Mouse (Mus musculus): Measurements from ENCODE around the gene Scube1.

The Scube1 gene

DNA sequence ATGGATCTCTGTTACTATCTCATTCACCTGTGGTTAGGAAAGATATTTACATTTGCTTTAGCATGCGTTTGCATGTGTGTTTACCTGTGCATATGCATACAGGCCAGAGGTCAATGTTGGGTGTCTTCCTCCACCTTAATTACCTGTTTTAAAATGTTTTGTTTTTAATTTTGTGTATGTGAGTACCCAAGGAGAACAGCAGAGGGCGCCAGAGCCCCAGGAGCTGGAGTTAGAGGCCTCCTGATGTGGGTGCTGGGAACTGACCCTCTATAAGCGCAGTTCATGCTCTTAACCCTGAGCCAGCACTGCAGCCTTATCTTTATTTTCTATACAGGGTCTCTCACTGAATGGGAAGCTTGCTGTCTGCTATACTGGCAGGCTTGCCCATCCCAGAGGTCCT lies 95.1 kb downstream of the Scube1 start:
- in situ Hi-C loops (cut with MboI; ENCODE audit: low pct_unique_long_range_greater_than_20kb in 1 of 2, low sequenced_read_pairs in 2 of 2, unreplicated experiment in 1 of 2) = loop anchor here in 1 of 2 experiments (10.0 kb wide), 2 partner anchors 95 to 125 kb away; partner anchors contain the start of gene Scube1

DNA sequence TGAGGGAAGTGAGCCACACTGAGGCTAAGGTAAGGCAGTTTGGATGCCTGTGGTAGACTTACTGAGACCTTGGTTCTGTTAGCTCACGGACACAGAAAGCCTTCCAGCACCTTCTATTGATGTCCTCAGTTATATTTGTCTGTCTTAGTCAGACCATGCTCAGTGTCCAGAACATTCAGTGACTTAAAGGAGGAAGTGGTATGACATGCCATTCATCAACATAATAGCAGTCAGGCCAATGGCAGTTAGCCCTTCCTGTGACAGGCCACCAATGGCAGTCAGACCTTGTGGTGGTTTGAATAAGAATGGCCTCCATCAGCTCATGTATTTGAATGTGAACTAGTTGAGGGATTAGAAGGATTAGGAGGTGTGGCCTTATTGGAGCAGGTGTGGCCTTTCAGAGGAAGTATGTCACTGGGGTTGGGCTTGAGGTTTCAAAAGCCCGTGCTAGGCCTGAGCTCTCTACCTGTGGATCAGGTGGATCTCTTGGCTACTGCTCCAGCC lies 98.6 kb downstream of the Scube1 start:
- in situ Hi-C loops (cut with MboI; ENCODE audit: low pct_unique_long_range_greater_than_20kb in 1 of 2, low sequenced_read_pairs in 2 of 2, unreplicated experiment in 1 of 2) = no loop called here

GRCm38 (mm10) chr15:83615245-83615644 lies 109.6 kb downstream of the Scube1 start:
- in situ Hi-C loops (cut with MboI; ENCODE audit: low pct_unique_long_range_greater_than_20kb in 1 of 2, low sequenced_read_pairs in 2 of 2, unreplicated experiment in 1 of 2) = no loop called here

DNA sequence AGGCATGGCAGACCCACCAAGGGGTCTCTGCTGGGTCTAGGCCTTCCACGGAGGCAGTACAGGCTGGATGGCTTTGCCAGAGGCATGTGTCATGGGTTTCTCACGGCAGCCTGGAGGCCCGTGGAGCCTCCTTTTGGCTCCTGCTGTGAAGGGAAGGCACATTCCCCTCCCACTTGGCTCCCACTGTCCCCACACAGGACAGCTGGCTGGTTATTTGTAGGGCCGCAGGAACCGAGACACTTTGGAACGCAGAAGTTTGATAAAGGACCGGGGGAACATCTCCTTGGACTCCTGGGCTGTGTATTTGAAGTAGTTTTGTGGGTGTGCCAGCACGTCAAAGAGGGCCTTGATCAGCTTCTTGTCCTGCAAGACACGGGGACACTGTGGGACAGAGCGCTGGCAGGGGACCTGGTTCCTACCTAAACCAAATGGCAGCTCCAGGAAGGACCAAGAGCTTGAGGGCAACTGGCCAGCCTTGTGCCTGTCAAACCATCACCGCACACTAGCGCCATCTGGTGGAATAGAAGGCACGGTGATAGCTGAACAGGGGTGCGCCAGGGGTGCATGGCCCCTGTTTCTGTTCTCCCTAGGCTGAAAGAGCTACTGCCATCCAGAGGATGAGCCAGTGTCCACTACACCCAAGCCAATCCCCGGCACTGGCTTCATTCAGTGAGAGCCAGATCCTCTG lies 117.6 kb downstream of the Scube1 start:
- in situ Hi-C loops (cut with MboI; ENCODE audit: low pct_unique_long_range_greater_than_20kb in 1 of 2, low sequenced_read_pairs in 2 of 2, unreplicated experiment in 1 of 2) = no loop called here

DNA sequence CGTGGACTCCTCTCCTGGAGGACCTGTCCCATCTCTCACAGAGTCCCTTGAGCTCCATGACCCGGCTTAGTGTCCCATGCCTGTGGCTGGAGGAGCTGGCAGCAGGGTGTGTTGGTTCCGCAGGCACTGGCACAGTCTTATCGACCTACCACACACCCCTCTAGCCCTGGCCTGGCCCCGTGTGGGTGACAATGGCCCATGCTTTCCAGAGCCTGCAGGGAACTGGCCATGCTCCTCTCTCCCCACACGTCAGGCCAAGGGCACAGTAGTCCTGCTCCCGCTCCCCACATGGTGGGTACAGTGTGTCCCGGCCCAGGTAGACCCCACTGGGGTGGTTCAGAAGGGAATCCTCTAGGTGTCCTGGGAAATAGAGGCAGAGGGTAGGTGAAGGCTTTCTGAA lies 118.1 kb downstream of the Scube1 start:
- in situ Hi-C loops (cut with MboI; ENCODE audit: low pct_unique_long_range_greater_than_20kb in 1 of 2, low sequenced_read_pairs in 2 of 2, unreplicated experiment in 1 of 2) = no loop called here

- in situ Hi-C loops (cut with MboI; ENCODE audit: low pct_unique_long_range_greater_than_20kb in 1 of 2, low sequenced_read_pairs in 2 of 2, unreplicated experiment in 1 of 2) = no loop called here
Measured at GRCm38 (mm10) chr15:83606216-83606615, 118.6 kb downstream of the Scube1 start.

GRCm38 (mm10) chr15:83603426-83603825 lies 121.4 kb downstream of the Scube1 start:
- in situ Hi-C loops (cut with MboI; ENCODE audit: low pct_unique_long_range_greater_than_20kb in 1 of 2, low sequenced_read_pairs in 2 of 2, unreplicated experiment in 1 of 2) = no loop called here

DNA sequence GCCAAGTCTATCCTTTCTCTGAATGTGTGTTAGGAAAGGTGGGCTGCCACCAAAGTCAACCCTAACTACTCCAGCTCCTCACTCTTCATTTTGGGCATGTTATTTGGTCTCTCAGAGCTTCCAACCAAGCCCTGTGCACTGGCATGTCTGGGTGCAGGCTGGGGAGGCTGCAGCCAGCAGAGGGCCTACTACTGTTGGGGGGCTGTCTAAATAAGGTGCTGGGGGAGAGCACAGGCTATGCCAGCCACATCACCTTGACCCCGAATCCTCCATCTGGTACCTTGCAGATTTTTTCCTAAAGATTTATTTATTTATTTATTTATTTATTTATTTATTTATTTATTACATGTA lies 121.8 kb downstream of the Scube1 start:
- in situ Hi-C loops (cut with MboI; ENCODE audit: low pct_unique_long_range_greater_than_20kb in 1 of 2, low sequenced_read_pairs in 2 of 2, unreplicated experiment in 1 of 2) = no loop called here

DNA sequence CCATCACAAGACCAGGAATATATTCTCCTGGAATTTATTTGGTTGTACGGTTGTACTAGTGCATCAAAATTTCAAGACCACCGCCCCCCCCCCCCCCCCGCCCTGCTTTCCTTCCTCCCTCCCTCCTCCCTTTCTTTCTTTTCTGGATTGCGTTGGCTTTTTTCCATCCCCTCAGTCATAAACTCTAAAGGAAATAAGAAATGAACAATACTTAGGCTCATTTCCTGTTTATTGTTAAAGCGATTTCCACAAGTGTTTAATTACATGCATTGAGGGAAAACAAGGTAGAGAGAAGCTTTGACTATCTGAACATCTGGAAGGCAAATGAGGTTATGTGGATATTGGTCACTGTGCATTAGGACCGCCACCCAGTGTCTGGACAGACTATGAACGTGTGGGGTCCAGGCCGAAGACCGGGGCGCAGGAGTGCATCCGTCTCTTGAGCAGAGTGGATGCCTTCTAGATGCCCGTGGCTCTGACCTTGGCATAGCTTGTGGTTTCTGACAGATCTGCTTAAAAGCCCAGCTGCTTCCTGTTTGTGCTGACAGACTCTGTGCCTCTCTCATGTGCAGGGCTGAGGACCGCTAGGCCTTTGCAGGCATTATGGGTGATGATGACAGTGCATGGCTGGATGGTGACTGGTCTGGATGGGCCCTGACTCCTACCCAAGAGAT lies 122.3 kb downstream of the Scube1 start:
- in situ Hi-C loops (cut with MboI; ENCODE audit: low pct_unique_long_range_greater_than_20kb in 1 of 2, low sequenced_read_pairs in 2 of 2, unreplicated experiment in 1 of 2) = no loop called here

- in situ Hi-C loops (cut with MboI; ENCODE audit: low pct_unique_long_range_greater_than_20kb in 1 of 2, low sequenced_read_pairs in 2 of 2, unreplicated experiment in 1 of 2) = no loop called here
Measured at GRCm38 (mm10) chr15:83601185-83601584, 123.6 kb downstream of the Scube1 start.

- in situ Hi-C loops (cut with MboI; ENCODE audit: low pct_unique_long_range_greater_than_20kb in 1 of 2, low sequenced_read_pairs in 2 of 2, unreplicated experiment in 1 of 2) = no loop called here
Measured at GRCm38 (mm10) chr15:83596833-83597232, 128.0 kb downstream of the Scube1 start.

DNA sequence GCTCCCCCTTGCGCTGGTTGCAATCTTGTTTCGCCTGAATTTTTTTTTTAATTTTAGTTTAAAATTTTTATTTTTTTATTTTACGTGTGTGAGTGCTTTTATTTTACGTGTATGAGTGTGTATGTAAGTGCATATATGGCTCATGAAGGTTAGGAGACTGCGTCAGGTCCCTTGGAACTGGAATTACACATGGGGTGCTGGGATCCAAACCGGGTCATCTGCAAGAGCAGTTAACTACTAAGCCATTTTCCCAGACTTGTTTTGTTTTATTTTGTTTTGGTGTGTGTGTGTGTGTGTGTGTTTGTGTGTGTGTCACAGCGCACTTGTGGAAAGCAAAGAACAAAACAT lies 129.5 kb downstream of the Scube1 start:
- in situ Hi-C loops (cut with MboI; ENCODE audit: low pct_unique_long_range_greater_than_20kb in 1 of 2, low sequenced_read_pairs in 2 of 2, unreplicated experiment in 1 of 2) = no loop called here

- in situ Hi-C loops (cut with MboI; ENCODE audit: low pct_unique_long_range_greater_than_20kb in 1 of 2, low sequenced_read_pairs in 2 of 2, unreplicated experiment in 1 of 2) = no loop called here
Measured at GRCm38 (mm10) chr15:83594513-83595363, 130.1 kb downstream of the Scube1 start, which contains the start of gene Ttll12. Gene Ttll12, minus strand, starts transcription at chr15:83595157.

DNA sequence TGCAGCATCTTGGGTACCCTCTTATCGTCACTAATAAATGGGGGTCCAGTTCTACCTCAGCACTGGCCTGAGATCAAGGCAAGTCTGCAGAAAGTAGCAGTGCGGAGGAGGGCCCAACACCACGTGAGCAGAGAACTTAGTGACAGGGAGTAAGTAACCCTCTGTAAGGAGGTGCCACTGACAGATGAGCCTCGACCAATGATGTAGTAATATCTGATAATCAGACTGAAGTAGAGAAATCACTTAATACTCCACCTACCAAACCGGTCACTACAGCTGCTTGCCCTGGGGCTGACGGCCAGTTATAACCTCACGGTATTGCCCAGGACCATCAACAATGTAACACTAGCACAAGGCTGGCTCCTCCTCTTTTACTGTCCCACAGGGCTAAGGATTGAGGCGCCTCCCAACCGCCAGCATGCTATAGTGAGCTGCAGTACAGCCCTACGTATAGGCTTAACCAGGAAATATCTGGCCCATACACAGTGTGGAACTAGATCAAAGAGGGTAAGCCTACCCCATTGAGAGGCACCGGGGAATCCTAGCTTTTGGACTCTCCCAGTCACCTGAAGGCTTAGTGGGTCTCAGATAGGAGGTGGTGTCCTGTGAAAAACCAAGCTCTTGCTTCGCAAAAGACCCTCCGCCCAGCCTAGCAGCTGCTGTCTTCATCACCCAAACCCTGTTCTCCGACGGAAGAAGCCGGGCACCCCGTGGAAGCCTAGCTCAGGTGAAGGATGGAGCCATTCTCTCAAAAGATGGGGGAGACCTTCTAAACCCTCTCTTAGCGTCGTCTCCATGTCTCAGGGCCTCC lies 130.9 kb downstream of the Scube1 start:
- in situ Hi-C loops (cut with MboI; ENCODE audit: low pct_unique_long_range_greater_than_20kb in 1 of 2, low sequenced_read_pairs in 2 of 2, unreplicated experiment in 1 of 2) = no loop called here

- in situ Hi-C loops (cut with MboI; ENCODE audit: low pct_unique_long_range_greater_than_20kb in 1 of 2, low sequenced_read_pairs in 2 of 2, unreplicated experiment in 1 of 2) = no loop called here
Measured at GRCm38 (mm10) chr15:83593189-83593585, 131.6 kb downstream of the Scube1 start.

DNA sequence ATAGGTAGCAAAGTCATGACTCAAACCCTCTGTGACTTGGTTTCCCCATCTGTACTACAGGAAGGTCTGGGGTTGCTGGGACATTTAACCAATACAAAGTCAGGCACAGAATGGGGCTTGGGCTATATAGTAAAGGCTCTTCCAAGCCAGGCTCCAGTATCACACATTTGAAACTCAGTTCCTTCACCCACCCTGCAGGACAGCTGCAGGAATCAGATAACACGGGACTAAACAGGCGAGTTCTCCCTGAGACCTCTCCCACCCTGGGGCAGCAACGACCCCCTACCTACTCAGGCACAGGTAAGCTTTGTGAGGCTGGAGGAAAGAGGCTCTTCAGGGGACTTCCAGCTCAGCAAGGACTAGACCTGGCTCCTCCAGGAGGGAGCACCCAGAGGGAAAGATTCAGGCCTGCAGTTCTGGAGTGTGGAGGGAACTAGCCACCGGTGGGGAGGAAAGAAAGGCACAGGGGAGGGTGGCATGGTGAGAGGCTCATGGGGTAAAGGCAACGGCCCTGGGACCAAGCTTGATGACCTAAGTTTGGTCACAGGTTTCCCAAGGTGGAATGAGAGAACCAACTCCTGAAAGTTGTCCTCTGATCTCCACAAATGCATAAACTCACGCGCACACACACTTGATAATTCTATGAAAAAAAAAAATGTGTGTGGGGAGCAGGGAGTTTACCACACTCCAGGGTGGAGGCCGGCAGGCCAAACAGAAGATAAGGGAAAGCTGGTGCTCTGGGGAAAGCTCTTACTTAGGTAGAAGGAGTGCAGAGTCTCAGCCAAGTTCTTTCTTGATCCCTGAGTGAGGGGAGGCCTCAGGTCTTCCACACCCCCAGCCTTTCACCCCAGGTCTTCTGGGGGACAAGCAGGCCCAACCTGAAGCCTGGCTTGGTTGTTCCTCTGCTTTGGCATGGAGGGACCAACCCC lies 132.3 kb downstream of the Scube1 start:
- in situ Hi-C loops (cut with MboI; ENCODE audit: low pct_unique_long_range_greater_than_20kb in 1 of 2, low sequenced_read_pairs in 2 of 2, unreplicated experiment in 1 of 2) = no loop called here

DNA sequence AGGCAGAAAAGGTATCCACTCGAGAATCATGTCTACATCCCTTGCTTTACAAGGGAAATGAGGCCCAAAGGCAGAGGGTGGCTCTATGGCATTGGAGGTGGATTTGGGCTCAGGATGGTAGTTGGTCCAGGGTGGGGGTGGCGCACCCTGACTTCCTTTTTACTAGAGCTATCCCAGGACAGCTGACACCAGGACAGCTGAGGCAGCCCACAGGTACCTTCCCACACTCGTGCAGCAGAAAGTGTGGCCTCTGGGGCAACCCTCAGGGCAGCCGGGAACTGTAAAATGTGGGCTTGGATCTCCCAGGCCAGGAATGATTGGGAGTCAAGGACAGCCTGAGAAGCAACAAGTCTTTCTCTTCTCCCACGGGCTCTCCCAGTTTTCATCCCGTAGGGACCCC lies 133.1 kb downstream of the Scube1 start:
- in situ Hi-C loops (cut with MboI; ENCODE audit: low pct_unique_long_range_greater_than_20kb in 1 of 2, low sequenced_read_pairs in 2 of 2, unreplicated experiment in 1 of 2) = no loop called here

GRCm38 (mm10) chr15:83590841-83591240 lies 134.0 kb downstream of the Scube1 start:
- in situ Hi-C loops (cut with MboI; ENCODE audit: low pct_unique_long_range_greater_than_20kb in 1 of 2, low sequenced_read_pairs in 2 of 2, unreplicated experiment in 1 of 2) = no loop called here

All from mouse embryonic stem cell (cell line).